Mouse (Mus musculus): ENCODE measurements around the gene Med20. TPM values are rescaled to one million over a fixed set of nuclear protein-coding genes. Genes with fewer than 3 reads are reported as not detected.

Gene Med20
- total RNA-seq, 1 experiment from 2014 or later, result 34.9 TPM

GRCm38 (mm10) chr17:47657901-47658300 lies 46.5 kb downstream of the Med20 start:
- ATAC-seq (replicated peaks; ENCODE audit: insufficient number of reproducible peaks, low FRiP score, low TSS enrichment, poor library complexity, severe bottlenecking), result no peak

DNA sequence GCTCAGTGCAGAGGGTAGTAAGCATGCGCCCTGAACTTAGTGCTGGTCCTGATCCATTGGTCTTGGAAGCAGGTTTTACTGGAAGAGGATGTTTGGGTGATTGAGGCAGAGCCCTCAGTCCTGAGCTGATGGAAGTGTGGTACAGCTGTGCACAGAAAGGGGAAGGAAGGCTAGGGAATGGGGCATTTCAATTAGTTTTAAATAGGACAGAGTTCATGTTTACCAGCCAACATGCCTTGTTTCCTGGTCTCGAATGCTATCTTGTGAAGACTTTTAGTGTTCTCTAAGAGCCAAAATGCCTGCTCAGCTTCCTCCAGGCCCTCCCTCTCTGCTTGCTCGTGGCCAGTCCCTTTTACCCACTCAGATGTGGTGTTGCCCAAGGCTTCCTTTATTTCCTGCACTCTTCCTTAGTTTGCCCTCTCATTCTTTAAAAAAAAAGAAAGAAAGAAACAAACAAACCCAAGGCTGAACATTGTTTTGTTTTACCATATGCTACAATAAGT lies 47.4 kb downstream of the Med20 start:
- ATAC-seq (replicated peaks; ENCODE audit: insufficient number of reproducible peaks, low FRiP score, low TSS enrichment, poor library complexity, severe bottlenecking), result no peak

- ATAC-seq (replicated peaks; ENCODE audit: insufficient number of reproducible peaks, low FRiP score, low TSS enrichment, poor library complexity, severe bottlenecking), result no peak
Measured at GRCm38 (mm10) chr17:47663009-47663713, 51.8 kb downstream of the Med20 start.

- ATAC-seq (replicated peaks; ENCODE audit: insufficient number of reproducible peaks, low FRiP score, low TSS enrichment, poor library complexity, severe bottlenecking), result no peak
Measured at GRCm38 (mm10) chr17:47664474-47664873, 53.1 kb downstream of the Med20 start.

DNA sequence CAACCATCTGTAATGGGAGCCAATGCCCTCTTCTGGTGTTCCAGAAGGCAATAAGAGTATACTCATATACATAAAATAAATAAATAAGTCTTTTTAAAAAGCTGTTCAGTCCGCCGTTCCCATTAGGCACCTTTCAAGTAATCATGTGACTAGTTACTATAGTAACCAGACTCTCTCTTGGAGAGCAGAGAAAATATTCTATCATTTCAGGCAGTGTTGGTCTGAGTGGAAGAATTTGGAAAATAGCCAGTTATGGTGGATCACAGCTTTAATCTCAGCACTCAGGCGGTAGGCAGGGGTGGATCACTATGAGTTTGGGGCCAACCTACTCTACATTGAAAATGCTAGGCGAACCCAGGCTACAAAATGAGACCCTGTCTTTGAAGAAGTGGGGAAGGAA lies 57.8 kb downstream of the Med20 start:
- ATAC-seq (replicated peaks; ENCODE audit: insufficient number of reproducible peaks, low FRiP score, low TSS enrichment, poor library complexity, severe bottlenecking), result no peak

- ATAC-seq (replicated peaks; ENCODE audit: insufficient number of reproducible peaks, low FRiP score, low TSS enrichment, poor library complexity, severe bottlenecking), result no peak
Measured at GRCm38 (mm10) chr17:47671988-47672310, 60.6 kb downstream of the Med20 start.

DNA sequence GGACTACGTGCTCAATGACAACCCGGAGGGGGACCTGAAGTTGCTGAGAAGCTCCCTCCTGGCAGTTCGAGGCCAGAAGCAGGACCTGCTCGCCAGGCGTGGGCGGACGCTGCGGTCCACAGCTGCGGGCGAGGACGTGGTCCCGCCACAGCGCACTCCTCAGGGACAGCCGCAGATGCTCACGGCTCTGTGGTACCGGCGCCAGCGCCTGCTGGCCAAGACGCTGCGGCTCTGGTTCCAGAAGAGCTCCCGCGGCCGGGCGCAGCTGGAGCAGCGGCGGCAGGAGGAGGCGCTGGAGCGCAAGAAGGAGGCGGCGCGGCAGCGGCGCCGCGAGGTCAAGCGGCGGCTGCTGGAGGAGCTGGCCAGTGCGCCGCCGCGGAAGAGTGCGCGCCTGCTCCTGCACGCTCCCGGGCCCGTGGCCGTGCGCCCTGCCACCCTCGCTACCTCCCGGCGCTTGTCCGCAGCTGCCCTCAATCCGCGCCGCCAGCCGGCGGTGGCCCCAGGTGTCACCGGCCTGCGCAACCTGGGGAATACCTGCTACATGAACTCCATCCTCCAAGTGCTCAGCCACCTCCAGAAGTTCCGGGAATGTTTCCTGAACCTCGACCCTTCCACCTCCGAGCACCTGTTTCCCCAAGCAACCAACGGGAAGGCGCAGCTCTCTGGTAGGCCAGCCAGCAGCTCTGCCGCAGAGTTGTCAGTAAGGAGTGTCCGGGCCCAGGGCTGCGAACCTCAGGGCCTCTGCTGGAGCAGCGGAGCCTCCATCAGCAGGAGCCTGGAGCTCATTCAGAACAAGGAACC lies 61.1 kb downstream of the Med20 start:
- no peak for ATAC-seq (replicated peaks; ENCODE audit: insufficient number of reproducible peaks, low FRiP score, low TSS enrichment, poor library complexity, severe bottlenecking)

Other genes with a start within 250 kb of the Med20 start
- gene Mrps10, start 242.7 kb upstream of the Med20 start, total RNA-seq (2017), result 32.6 to 39.2 TPM (median 36.2 TPM) in 3 replicates
- gene Guca1b, start 226.2 kb upstream of the Med20 start, total RNA-seq (2017), result 0.43 to 3.8 TPM (median 1.6 TPM) in 3 replicates
- gene Guca1a, start 211.0 kb upstream of the Med20 start, total RNA-seq (2017), result 0.57 TPM in 1 of 3 replicates, not detected in the others
- 0.29 TPM in 1 of 3 replicates, not detected in the others for gene AI661453, start 175.0 kb upstream of the Med20 start, total RNA-seq (2017)
- gene 1700001C19Rik, start 174.2 kb upstream of the Med20 start, total RNA-seq (2017), result not detected in 3 replicates
- gene Taf8, start 109.3 kb upstream of the Med20 start, total RNA-seq (2017), result 67.5 to 90.9 TPM (median 77.3 TPM) in 3 replicates
- 152 to 227 TPM (median 161 TPM) in 3 replicates for gene Ccnd3, start 106.5 kb upstream of the Med20 start, total RNA-seq (2017)
- gene Bysl, start 90 bp upstream of the Med20 start, total RNA-seq (2017), result 6.1 to 11.2 TPM (median 8.2 TPM) in 3 replicates
- 0.21 to 4.1 TPM (median 3.4 TPM) in 3 replicates for gene Gm20517, start within 50 bp of the Med20 start, total RNA-seq (2017)
- gene Usp49, start 19.1 kb downstream of the Med20 start, total RNA-seq (2017), result 2.6 to 3.9 TPM (median 3.0 TPM) in 3 replicates
- 17.7 to 36.4 TPM (median 24.6 TPM) in 3 replicates for gene Tomm6, start 76.8 kb downstream of the Med20 start, total RNA-seq (2017)
- gene Frs3, start 77.4 kb downstream of the Med20 start, total RNA-seq (2017), result 0.38 to 1.4 TPM (median 1.3 TPM) in 3 replicates
- 0.29 TPM in 1 of 3 replicates, not detected in the others for gene Gm21981, start 82.9 kb downstream of the Med20 start, total RNA-seq (2017)
- gene Prickle4, start 83.2 kb downstream of the Med20 start, total RNA-seq (2017), result not detected in 3 replicates
- gene Pgc, start 115.3 kb downstream of the Med20 start, total RNA-seq (2017), result not detected in 3 replicates
- gene Tfeb, start 125.4 kb downstream of the Med20 start, total RNA-seq (2017), result 61.8 to 91.9 TPM (median 65.3 TPM) in 3 replicates
- gene Mdfi, start 223.1 kb downstream of the Med20 start, total RNA-seq (2017), result not detected in 3 replicates

All from monocyte, adult 5-6 weeks (primary cell).